Mouse (Mus musculus) spleen, postnatal 10 days (tissue): ENCODE data around the gene Smarcd3.

ENCODE experiments used
- DNase-seq, 2 experiments: peaks; one replicate each; pipeline ENCODE4 v3.0.0; 2021 to 2022; ENCODE audit warnings: low spot score in 2 of 2

Gene Smarcd3

DNA sequence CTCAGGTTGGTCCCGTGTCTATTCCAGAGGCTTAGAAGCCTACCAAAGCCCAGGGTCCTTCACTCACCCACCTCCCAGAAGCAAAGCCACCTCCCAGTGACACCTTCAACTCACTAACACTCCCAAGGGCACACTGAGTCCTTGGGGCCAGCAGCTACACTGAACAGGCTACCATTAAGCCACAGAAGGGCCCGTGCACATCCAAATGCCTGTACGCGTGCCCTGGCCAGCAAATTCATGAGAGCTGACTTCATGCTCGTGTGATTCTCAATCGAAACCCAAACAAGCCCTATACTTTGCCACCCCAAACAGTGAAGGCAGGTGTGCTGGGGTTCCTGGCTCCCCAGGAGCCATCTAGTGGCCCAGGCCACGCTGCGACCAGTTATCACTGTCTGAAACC is 3.6 kb downstream of the Smarcd3 start:
- no peak for DNase-seq

- no peak for DNase-seq
Observed at GRCm38 (mm10) chr5:24620116-24620515, 4.1 kb downstream of the Smarcd3 start.

DNA sequence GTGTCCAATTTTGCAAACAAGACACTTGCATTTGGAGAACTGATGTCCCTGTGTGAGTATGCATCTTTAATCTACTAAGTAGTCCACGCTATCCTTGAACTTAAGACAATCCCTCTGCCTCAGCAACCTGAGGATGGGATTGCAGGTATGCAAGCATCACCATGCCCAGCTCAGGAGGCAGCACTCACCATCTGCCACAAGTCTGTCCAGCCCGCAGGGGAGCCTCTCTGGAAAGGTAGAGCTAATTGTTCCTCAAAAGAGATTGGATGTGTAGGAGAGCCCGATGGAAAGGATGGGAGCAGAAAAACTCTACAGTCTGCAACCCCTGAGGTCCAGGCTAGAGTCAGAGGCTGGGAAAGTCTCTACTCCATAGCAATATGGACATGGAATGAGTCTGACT is 5.3 kb downstream of the Smarcd3 start:
- no peak for DNase-seq

DNA sequence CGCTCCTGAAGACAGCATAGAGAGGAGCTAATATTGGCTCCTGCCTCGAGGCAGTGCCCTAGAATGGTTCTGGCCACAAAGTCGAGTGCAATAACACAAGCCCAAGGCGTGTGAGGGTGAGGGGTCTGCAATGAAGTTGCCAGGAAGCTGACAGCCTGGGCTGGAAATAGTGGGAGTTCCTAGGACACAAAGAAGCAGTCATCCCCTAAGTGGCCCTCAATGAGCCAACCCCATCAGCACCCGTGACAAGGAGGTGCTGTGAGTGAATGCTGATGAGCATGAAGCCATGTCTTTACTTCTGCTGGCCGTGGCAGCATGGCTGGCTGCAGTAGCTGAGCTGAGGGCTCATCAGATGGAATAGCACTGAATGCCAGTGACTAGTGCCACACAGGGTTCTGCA is 9.1 kb downstream of the Smarcd3 start:
- DNase-seq, result no peak

GRCm38 (mm10) chr5:24612302-24612649 is 11.9 kb downstream of the Smarcd3 start:
- DNase-seq, result no peak

DNA sequence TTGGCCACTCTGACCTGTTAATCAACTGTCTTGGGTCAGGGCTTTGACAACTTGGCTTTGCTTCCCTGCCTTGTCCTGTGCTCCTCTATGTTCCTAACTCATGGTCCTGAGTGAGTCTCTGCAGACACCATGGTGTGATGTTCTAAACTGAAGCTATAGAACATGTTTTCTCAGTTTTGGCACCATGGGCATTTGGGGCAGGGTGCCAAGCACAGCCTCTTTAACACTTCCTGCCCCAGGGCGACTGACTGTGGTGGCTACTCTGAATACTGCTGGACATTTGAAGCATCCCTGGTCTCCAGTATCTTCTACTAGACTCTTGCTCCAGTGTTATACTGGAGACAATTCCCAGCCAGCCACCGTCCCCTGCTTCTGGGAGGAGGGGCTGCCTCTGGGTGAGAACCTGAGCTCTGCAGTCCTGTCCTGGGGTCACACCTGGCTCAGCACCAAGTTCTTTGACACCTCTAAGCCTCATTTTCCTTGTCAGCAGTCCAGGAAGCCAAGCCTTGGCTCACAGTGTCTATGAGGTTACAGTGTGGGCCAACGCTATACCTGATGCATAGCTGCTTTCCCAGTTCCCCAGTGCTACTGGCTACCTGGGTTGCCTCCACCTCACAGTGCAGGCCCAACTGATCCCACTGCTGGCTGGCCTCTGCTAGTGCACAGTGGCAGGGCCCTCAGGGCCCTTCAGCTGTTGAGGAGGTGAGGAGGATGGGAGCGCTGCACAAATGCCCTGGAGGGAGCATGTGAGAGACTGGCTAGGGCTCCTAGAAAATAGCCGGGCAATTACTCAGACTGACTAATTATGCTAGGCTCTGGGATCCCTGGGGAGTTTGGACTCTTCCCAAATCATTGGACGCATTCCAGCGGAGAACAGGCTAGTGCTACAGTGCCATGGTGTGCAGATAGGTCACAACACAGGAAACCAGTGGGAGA is 12.6 kb downstream of the Smarcd3 start:
- DNase-seq, result no peak

- DNase-seq, result no peak
Observed at GRCm38 (mm10) chr5:24609388-24609787, 14.8 kb downstream of the Smarcd3 start.

- no peak for DNase-seq
Observed at GRCm38 (mm10) chr5:24605980-24606665, 18.1 kb downstream of the Smarcd3 start.

GRCm38 (mm10) chr5:24605321-24605979 is 18.8 kb downstream of the Smarcd3 start:
- DNase-seq, result no peak

DNA sequence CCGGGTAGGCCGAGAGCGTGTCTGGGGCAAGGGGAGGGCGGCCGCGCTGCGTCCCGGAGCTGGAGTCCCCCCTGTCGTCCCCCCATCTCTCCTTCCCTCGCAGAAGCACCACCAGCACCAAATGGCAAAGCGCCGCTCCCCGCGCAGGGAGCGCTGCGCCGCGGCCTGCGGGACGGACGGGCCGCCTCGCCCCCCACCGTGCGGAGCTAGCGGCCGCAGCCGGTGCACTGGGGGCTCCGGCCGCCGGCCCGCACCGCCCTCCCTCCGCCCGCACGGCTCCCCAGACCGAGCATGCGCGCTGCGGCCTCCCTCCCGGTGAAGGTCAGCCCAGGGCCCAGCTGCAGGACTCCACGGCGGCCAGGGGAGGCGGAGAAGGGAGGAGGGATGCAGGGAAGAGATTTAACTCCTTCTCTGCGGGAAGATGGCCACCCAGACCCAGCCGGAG is 19.5 kb downstream of the Smarcd3 start:
- DNase-seq, result no peak

DNA sequence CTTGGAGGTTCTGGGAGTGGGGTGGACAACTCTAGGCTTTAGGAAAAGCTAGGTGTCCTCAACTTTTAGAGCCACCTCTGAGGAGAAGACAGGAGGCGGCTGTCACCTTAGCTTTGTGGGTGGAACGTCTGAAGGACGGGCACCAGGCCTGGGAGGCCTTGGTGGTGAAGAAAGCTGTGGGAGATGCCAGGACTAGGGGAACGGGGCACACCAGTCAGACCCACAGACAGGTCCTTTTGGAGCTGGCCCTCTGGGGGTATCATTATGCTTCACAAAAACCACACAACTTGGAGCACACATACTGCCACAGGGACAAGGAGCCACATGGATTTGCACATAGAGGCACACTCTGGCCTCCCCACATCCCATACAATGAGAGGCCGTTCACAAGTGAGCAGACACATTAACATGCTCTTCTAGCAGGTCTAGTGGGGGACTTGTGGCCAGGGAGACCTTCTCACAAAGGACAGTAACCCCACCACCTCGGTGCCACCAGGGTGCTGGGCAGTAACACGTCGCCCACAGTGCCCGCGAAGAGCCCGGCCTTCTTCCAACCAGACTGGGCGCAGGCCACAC is 20.0 kb downstream of the Smarcd3 start:
- DNase-seq, result no peak

DNA sequence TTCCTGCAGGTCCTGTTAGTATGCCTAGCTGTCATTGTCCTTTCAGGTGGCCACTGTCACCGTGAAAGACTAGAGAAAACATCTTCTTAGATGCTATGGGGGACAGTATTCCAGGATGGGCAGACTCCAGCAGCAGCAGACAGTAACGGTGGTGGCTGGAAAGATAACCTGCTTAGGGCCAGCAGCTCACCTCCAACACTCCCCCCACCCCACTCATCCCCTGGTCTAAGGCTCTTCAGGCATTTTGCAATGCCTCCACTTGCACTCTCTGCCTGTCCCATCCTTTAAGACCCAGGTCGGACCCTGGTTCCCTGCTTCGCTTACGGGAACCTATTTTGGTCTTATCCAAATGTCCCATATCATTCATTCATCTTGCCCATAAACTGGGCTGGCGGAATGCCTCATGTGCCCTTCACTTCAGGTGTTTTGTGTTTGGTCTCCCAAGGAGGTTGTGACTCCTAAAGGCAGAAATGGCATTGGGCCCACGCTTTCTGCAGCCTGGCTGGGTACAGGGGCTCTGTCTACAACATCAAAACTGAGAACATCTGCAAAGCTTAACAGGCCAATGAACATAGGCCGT is 20.7 kb downstream of the Smarcd3 start:
- no peak for DNase-seq

DNA sequence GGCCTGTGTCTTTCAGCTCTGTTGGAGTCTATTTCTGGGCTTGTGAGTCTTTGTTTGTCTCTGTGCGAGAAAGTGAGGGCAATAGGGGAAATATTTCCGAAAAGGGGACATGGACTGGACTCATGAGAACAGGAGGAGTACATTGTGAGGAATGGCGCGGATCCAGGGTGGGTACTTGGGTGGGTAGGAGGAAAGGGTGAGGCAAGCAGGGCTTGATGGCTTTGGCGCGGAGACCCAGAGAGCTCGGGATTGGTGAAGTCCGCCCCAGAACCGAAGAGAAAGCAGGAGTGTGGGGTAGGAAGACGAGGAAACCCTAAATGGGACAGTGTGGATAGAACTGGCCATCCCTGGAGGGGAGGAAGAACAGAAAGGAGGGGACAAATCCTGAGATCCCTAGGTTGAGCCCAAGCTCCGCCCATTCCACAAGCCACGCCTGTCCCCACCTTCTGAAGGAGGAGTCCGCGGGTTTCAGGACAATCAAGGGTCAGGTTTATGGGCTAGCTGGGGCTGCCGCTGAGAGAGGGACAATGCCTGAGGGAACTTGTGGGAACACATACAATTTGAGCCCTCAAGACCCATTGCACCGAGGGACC is 21.4 kb downstream of the Smarcd3 start:
- no peak for DNase-seq

DNA sequence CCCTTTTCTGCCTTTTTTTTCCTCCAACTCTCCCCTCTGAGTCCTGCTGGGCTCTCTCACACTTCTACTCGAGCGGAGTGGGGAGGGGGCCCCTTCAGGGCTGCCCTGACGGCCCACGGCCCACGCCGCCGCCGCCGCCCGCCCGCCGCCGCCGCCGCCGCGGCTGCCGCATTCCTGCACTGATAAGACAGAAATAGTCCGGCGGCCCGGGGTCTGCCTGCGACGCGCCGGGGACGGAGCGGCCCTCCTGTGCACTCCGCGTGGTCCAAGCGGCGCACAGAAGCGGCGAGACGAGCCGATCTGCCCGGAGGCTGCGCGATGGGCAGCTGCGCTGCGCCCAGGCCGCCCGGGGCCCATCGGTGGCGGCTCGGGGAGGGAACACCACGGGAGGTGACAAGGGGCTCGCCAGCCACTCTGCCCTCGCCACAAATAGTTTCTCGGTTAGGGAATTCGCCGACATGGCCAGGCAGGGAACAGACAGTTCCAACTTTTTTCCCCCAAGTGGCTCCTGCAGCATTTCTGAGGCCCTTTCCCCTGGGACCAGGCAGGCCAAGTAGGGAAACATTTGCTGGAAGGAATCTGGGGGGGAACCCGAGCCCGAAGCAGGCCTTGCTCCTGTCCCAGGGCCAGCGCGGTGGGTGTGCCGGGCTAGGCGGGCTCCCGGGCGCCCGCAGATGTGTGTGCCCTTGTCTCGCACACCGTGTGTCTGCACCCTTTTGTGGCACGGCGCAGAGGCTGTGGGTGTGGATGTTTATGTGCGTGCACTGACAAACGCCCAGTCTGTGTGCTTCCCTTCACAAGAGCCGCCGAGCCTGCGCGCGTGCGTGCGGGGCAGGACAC is 22.1 kb downstream of the Smarcd3 start:
- no peak for DNase-seq

- no peak for DNase-seq
Observed at GRCm38 (mm10) chr5:24601071-24601835, 23.0 kb downstream of the Smarcd3 start.

DNA sequence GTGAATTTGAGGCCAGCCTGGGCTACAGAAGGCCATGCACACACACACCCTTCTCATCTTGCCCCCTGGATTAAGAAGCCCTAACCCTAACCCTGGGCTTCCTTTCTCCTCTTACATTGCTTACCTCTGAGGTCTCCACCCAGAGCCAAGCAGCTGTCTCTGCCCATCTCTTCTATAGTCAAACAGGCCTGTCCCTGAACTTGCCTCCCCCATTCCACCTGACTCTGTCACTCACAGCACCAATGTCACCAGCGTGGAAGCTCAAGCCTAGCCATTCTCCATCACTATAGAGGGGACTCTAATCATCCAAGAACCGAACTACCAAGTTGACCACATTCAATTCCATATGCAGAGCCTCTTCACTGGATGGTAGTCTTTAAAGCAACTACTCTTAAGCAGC is 24.0 kb downstream of the Smarcd3 start:
- DNase-seq, result no peak

GRCm38 (mm10) chr5:24599137-24599536 is 25.1 kb downstream of the Smarcd3 start:
- no peak for DNase-seq

DNA sequence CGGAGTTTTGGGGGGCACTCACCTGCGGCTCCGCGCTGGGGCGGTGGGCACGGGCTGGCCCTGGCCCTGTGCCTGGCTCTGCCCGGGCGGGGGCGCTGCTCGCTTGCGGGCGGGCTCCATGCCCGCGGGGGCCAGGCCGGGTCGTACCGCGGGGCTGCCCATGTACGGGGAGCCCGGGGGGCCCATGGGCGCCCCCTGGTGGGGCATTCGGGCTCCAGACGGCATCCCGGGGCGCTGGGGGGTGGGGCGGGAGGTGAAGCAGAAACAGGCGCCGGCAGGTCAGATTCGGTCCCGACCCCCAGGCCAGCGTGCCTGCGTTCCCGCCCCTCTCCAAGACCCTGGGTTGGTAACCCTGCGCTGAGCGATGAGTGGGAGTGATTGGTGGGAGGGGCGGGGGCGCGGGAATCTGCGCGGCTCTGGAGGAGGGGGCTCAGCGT is 25.6 kb downstream of the Smarcd3 start:
- DNase-seq, result peak in 1 of 2 experiments; percentile 69

- DNase-seq, result no peak
Observed at GRCm38 (mm10) chr5:24597901-24598569, 26.2 kb downstream of the Smarcd3 start.
